In the genomic region with DNA sequence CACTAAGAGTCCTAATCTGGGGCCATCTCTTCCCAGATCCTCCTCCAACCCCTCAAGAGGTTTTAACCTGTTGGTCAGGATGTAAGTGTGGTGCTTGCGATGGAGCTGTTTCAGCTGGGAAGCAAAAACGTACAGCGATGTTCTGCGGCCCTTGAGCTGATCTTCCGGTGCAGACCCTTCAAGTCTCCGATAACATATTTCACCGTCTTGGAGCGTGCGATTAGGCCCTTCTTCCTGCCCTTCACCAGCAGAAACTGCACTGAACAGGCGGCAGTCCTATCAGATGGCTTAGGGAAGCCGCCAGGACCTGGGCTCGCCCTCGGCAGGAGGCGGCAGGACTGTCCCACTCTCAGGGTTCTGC, we compare ENCODE assay signal across 9 mouse cellular contexts.
DNase-seq lines count a peak whose midpoint lies in the region; ATAC-seq and TF ChIP-seq lines count a peak whose summit lies in the region.
"Had no signal": no experiment of that assay in that cellular context is flagged by ENCODE, and none has a peak within 500 bp of the region (broad histone marks: within the 10 kb centered on the region; RNA-seq: fewer than 3 reads in every experiment).

No protein-coding gene starts in this region.

- WGBS in heart, postnatal 0 days, result 1% methylated on average over 14 of the region's 14 CpGs
- 1% methylated on average over 14 of the region's 14 CpGs for WGBS in bone marrow, adult 2 months
- WGBS in hindbrain, embryonic 13.5 days, result 3% methylated on average over 14 of the region's 14 CpGs
- WGBS in midbrain, embryonic 14.5 days, result 2% methylated on average over 14 of the region's 14 CpGs

- no peak for TF ChIP-seq EP300 in heart, postnatal 0 days (IDR thresholded peaks at IDR 0.05; ENCODE audit: low read depth)

- H3K4me3 ChIP-seq in heart, postnatal 0 days (ENCODE audit: low read depth, low read length), result peak overlapping the region; percentile 63
- H3K4me3 ChIP-seq in bone marrow, adult 2 months (replicated peaks; ENCODE audit: control insufficient read depth, low read depth, low read length), result peak overlapping the region; percentile 89
- H3K4me3 ChIP-seq in hindbrain, embryonic 13.5 days, result peak overlapping the region; percentile 67
- H3K4me3 ChIP-seq in midbrain, embryonic 14.5 days (replicated peaks; ENCODE audit: low read depth, low read length), result peak overlapping the region; percentile 64

- no peaks in the 10 kb centered on the region for H3K27me3 ChIP-seq in heart, postnatal 0 days (ENCODE audit: control insufficient read depth, insufficient read depth, low read length)
- no peaks in the 10 kb centered on the region for H3K27me3 ChIP-seq in hindbrain, embryonic 13.5 days
- no peaks in the 10 kb centered on the region for H3K27me3 ChIP-seq in midbrain, embryonic 14.5 days (ENCODE audit: control insufficient read depth, insufficient read depth, low read length)
- H3K27me3 ChIP-seq: Patski had no signal

- H3K27ac ChIP-seq in heart, postnatal 0 days (ENCODE audit: low read depth), result peak overlapping the region; percentile 90
- peak overlapping the region; percentile 92 for H3K27ac ChIP-seq in bone marrow, adult 2 months (ENCODE audit: control insufficient read depth, insufficient read depth, low read depth, low read length, poor library complexity)
- H3K27ac ChIP-seq in hindbrain, embryonic 13.5 days, result peak overlapping the region; percentile 97
- H3K27ac ChIP-seq in midbrain, embryonic 14.5 days (replicated peaks; ENCODE audit: low read depth, low read length), result peak overlapping the region; percentile 97

- no peak for DNase-seq in heart, postnatal 0 days (ENCODE audit: low spot score)
- DNase-seq in heart, postnatal 10 days, result no peak
- DNase-seq in midbrain, embryonic 14.5 days, result no peak
- DNase-seq in left cerebral cortex, postnatal 4 days, result no peak
- no peak for DNase-seq in cerebellum, adult 11 months
- DNase-seq in ovary, adult 18-20 months (ENCODE audit: low spot score), result no peak

- peak overlapping the region; percentile 70 for H3K4me2 ChIP-seq in heart, postnatal 0 days (ENCODE audit: low read depth, low read length)
- H3K4me2 ChIP-seq in hindbrain, embryonic 13.5 days, result peak overlapping the region; percentile 90
- peak overlapping the region; percentile 85 for H3K4me2 ChIP-seq in midbrain, embryonic 14.5 days (ENCODE audit: low read length)

- H3K36me3 ChIP-seq in heart, postnatal 0 days (replicated peaks; ENCODE audit: control insufficient read depth, insufficient read depth, low read length), result no peaks in the 10 kb centered on the region
- H3K36me3 ChIP-seq in hindbrain, embryonic 13.5 days, result 0 out of 2 replicates have a peak, but pooled peaks cover 3% of the 10 kb centered on the region
- H3K36me3 ChIP-seq in midbrain, embryonic 14.5 days (ENCODE audit: control insufficient read depth, insufficient read depth, low read length), result no peaks in the 10 kb centered on the region

- H3K9ac ChIP-seq in heart, postnatal 0 days (replicated peaks; ENCODE audit: low read depth, low read length), result peak overlapping the region; percentile 62
- peak overlapping the region; percentile 88 for H3K9ac ChIP-seq in hindbrain, embryonic 13.5 days
- peak overlapping the region; percentile 86 for H3K9ac ChIP-seq in midbrain, embryonic 14.5 days (replicated peaks; ENCODE audit: low read length)

- TF ChIP-seq CTCF in heart, postnatal 0 days (IDR thresholded peaks at IDR 0.05; ENCODE audit: low read depth), result no peak
- no peak for TF ChIP-seq CTCF in bone marrow, adult 2 months (IDR thresholded peaks at IDR 0.05; ENCODE audit: control insufficient read depth, insufficient read depth, low read length)

- ATAC-seq in heart, postnatal 0 days (ENCODE audit: insufficient read depth, low read depth), result no peak
- ATAC-seq in hindbrain, embryonic 13.5 days (ENCODE audit: low FRiP score), result no peak; the same call in 1 of the 2 replicates
- no peak for ATAC-seq in midbrain, embryonic 14.5 days (ENCODE audit: low FRiP score, low TSS enrichment)

- TF ChIP-seq POLR2A in bone marrow, adult 2 months (IDR thresholded peaks at IDR 0.05; ENCODE audit: borderline replicate concordance, control insufficient read depth, low read depth, low read length), result no peak

- no peaks in the 10 kb centered on the region for H3K9me3 ChIP-seq in heart, postnatal 0 days (replicated peaks; ENCODE audit: control insufficient read depth, low read length)
- no peaks in the 10 kb centered on the region for H3K9me3 ChIP-seq in hindbrain, embryonic 13.5 days
- H3K9me3 ChIP-seq in midbrain, embryonic 14.5 days (ENCODE audit: control insufficient read depth, low read length), result no peaks in the 10 kb centered on the region

- H3K4me1 ChIP-seq in heart, postnatal 0 days (ENCODE audit: control insufficient read depth, insufficient read depth), result peaks cover 10% of the 10 kb centered on the region; the same call in 1 of the 2 replicates
- peaks cover 2% of the 10 kb centered on the region; the same call in 1 of the 2 replicates for H3K4me1 ChIP-seq in bone marrow, adult 2 months (ENCODE audit: control insufficient read depth, insufficient read depth, low read length)
- H3K4me1 ChIP-seq in hindbrain, embryonic 13.5 days (replicated peaks), result peaks cover 24% of the 10 kb centered on the region
- peaks cover 21% of the 10 kb centered on the region for H3K4me1 ChIP-seq in midbrain, embryonic 14.5 days (ENCODE audit: control insufficient read depth, insufficient read depth, low read length)

- intact Hi-C loops in heart, postnatal 10 days (cut with DNase I), result no loop called here
- intact Hi-C loops in left cerebral cortex, postnatal 4 days (cut with DNase I), result loop anchor here (5.0 kb wide), 2 partner anchors 34 to 126 kb away; no protein-coding TSS in a partner anchor
